Mouse (Mus musculus) stomach, postnatal 0 days (tissue): ENCODE data around the gene Disc1.

Experiments used
- CTCF ChIP-seq: IDR thresholded peaks from 2 replicates; pipeline ENCODE4 v1.5.1; 2016; ENCODE audit warnings: antibody characterized with exemption, low read depth, mild to moderate bottlenecking, moderate library complexity
- EP300 ChIP-seq: optimal IDR thresholded peaks from 2 replicates; pipeline ENCODE3; 2016; ENCODE audit warnings: antibody characterized with exemption

GRCm38 (mm10) chr8:125038731-125039130 is 15.3 kb upstream of the Disc1 start:
- TF ChIP-seq EP300 (no peak), CTCF (no peak)
